Mouse (Mus musculus): ENCODE measurements around the gene Stab2. TPM values are rescaled to one million over a fixed set of nuclear protein-coding genes. Genes with fewer than 3 reads are reported as not detected.
A peak's percentile ranks its signal among the peaks of the same experiment; 100 is the strongest.

Stab2 gene
- polyA plus RNA-seq, 1 experiment from 2014 or later, result 2.6 TPM

DNA sequence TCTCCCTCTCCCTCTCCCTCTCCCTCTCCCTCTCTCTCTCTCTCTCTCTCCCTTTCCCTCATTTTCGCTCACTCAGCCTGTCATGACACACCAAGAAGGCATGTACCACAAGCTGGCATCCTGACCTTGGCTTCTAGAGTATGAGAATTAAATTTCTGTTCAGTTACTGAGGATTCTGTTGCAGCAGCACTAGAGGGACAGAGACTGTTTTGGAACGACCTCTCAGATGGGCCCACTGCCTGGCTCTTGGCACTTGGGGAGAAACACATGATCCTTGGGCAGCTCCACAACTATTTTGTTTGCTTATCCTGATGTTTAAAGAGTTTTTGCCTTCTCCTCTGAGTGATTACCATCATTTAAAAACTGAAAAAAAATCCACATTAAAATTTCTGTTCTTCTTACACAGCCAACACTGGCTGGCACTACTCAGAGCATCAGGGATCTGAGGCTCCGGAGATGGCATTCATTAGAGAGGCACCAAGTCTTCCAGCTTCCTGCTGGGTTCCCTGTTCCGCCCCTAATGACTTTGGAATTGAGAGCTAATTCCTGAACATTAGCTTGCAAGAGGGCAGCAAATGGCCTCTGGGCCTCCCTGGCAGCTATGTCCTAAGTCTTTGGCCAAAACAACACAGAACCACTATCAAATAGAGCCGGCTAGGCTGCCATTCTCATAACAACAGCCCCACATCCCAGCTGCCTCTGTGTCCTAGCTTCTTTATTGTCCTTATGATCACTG lies 127.6 kb downstream of the Stab2 start:
- no peak for ATAC-seq (replicated peaks; ENCODE audit: low FRiP score)
- no peak overlapping the region for H3K27ac ChIP-seq
- WGBS, result 60% methylated on average over 5 of the region's 5 CpGs

DNA sequence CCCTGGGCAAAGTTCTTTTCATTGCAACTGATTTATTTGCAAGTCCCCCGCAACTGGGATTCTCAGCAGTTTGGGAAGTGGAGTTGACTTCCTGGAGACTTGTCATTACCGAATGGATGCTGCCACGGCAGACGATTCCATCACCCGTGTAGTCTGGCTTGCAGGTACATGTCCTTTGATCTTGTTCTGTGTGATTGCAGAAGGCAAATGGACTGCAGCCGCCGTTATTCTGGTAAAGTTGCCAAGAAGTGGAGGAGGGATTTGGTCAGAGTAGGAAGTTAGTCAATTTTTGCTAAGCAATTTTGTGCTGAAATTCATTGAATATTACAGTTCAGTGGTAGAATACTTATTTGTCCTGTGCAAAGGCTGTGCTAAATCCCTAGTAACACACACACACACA lies 129.1 kb downstream of the Stab2 start:
- 39% methylated on average over 7 of the region's 7 CpGs for WGBS
- Histone ChIP-seq H3K4me2 (no peak overlapping the region), H3K27ac (no peak overlapping the region), H3K36me3 (no peaks in the 10 kb centered on the region), H3K9ac (no peak overlapping the region), H3K27me3 (no peaks in the 10 kb centered on the region), H3K9me3 (replicated peaks) (no peaks in the 10 kb centered on the region), H3K4me1 (no peaks in the 10 kb centered on the region), H3K4me3 (replicated peaks) (no peak overlapping the region)
- no peak for ATAC-seq (replicated peaks; ENCODE audit: low FRiP score)

More for the DNA sequence above, 127.6 kb downstream of the Stab2 start:
- no peaks in the 10 kb centered on the region for H3K27me3 ChIP-seq
- no peaks in the 10 kb centered on the region for H3K36me3 ChIP-seq
- no peak overlapping the region for H3K4me3 ChIP-seq (replicated peaks)
- H3K4me2 ChIP-seq, result no peak overlapping the region
- H3K9ac ChIP-seq, result no peak overlapping the region
- no peaks in the 10 kb centered on the region for H3K9me3 ChIP-seq (replicated peaks)
- no peaks in the 10 kb centered on the region for H3K4me1 ChIP-seq

DNA sequence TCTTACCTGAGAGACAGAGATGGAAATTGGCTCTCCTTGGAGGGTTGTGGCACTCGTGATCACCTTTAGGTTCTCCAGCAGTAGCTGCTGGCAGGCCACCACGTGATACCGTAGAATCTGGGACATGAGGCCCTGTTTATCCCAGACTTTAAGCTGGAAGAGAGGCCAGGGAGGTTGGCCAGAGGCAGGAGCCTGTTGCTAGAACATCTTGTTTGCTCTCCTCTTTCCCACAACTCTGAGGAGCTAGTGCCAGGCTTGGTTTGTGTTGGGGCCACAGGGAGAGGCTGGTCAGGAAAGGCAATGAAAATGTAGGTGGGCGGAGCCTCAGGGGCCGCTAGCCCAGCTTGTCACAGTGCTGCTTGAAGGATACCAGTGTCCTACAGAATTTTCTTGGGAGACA lies 135.2 kb downstream of the Stab2 start:
- H3K27me3 ChIP-seq, result no peaks in the 10 kb centered on the region
- 68% methylated on average over 5 of the region's 5 CpGs for WGBS
- H3K4me1 ChIP-seq, result no peaks in the 10 kb centered on the region
- no peaks in the 10 kb centered on the region for H3K9me3 ChIP-seq (replicated peaks)
- ATAC-seq (replicated peaks; ENCODE audit: low FRiP score), result no peak
- no peak overlapping the region for H3K4me2 ChIP-seq
- H3K4me3 ChIP-seq (replicated peaks), result no peak overlapping the region
- H3K9ac ChIP-seq, result no peak overlapping the region
- no peaks in the 10 kb centered on the region for H3K36me3 ChIP-seq
- no peak overlapping the region for H3K27ac ChIP-seq

DNA sequence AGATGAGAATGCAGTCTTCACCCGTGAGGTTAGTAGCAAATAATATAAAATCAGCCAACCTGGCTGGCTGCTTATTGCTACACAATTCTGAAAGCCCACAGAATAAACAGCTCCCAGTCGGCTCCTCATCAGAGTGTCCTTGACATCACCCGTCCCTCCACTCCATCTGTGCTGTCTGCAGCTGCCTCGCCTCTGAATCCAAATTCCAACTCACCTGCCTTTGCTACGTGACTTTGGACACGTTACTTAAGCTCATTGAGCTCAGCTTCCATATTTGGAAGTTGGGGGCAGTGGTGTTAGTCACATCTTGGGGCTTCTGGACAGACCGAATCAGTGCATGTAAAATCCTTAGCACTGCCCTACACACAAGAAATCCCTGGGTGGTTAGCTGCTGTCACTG lies 135.7 kb downstream of the Stab2 start:
- WGBS, result 82% methylated on average over 7 of the region's 7 CpGs

DNA sequence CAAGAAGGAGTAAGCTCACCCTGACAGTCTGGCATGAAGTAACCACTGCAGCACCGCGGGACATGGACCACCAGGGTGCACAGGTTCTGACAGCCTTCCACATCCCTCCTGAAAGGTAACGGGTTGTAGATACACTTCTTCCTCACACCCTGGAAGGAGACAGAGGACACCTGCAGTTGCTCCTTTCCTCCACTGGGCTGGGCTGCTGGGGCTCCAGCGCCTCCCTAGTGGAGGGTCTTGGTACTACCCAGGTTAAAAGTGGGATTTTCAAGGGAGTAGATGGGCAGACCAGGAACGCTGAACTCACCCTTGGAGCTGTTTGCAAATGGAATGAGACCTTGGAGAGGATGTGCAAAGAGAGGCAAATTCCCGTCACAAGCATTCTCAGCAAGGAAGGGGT lies 144.4 kb downstream of the Stab2 start:
- 90% methylated on average over 6 of the region's 6 CpGs for WGBS
- Histone ChIP-seq H3K4me1 (no peaks in the 10 kb centered on the region), H3K4me3 (replicated peaks) (no peak overlapping the region), H3K4me2 (no peak overlapping the region), H3K9ac (no peak overlapping the region), H3K27ac (no peak overlapping the region), H3K36me3 (no peaks in the 10 kb centered on the region), H3K9me3 (replicated peaks) (no peaks in the 10 kb centered on the region), H3K27me3 (no peaks in the 10 kb centered on the region)
- ATAC-seq (replicated peaks; ENCODE audit: low FRiP score), result no peak

More for the DNA sequence above, 135.7 kb downstream of the Stab2 start:
- no peak overlapping the region for H3K4me2 ChIP-seq
- H3K4me3 ChIP-seq (replicated peaks), result no peak overlapping the region
- no peaks in the 10 kb centered on the region for H3K9me3 ChIP-seq (replicated peaks)
- no peaks in the 10 kb centered on the region for H3K4me1 ChIP-seq
- ATAC-seq (replicated peaks; ENCODE audit: low FRiP score), result no peak
- no peak overlapping the region for H3K27ac ChIP-seq
- H3K36me3 ChIP-seq, result no peaks in the 10 kb centered on the region
- no peaks in the 10 kb centered on the region for H3K27me3 ChIP-seq
- H3K9ac ChIP-seq, result no peak overlapping the region

DNA sequence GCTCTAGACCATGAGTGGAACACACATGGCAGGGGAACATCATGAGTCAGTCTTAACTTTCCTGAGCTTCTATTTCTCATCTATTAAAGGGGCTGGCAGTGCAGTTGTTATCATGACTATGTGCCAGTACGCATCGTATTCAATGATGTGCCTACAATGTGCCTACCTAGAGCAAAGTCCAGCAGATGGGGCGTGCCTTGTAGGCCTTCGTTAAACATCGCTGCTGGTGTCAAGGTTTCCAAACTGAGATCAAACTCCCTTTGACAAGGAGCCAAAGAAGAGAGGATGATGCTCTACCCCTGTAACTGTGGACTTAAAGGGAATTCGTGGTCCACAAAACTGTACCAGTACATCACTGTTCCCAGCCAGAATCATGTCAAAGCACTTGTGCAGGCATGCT lies 145.3 kb downstream of the Stab2 start:
- ATAC-seq (replicated peaks; ENCODE audit: low FRiP score), result no peak
- Histone ChIP-seq H3K4me2 (no peak overlapping the region), H3K9me3 (replicated peaks) (no peaks in the 10 kb centered on the region), H3K9ac (no peak overlapping the region), H3K27me3 (no peaks in the 10 kb centered on the region), H3K4me3 (replicated peaks) (no peak overlapping the region), H3K36me3 (no peaks in the 10 kb centered on the region), H3K4me1 (no peaks in the 10 kb centered on the region), H3K27ac (no peak overlapping the region)
- 92% methylated on average over 6 of the region's 6 CpGs for WGBS

DNA sequence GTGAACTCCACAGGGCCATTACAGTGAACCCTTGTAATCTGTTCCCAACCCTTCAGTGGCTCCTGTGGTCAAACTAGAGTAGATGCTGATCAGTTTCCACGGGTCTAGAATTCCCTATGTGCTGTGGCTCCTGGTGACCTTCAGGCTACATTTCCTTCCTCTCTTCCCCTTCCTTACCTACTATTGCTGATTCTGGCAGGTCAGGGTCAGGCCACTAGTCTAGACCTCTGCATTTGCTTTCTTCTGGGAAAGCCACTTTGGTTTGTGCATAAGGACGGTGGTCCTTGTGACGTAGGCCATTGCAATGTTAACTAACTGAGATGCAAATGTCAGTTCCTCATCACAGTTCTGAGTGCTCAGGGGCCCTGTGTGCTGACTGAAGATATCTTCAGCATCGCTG lies 147.4 kb downstream of the Stab2 start:
- H3K36me3 ChIP-seq, result no peaks in the 10 kb centered on the region
- H3K9me3 ChIP-seq (replicated peaks), result no peaks in the 10 kb centered on the region
- ATAC-seq (replicated peaks; ENCODE audit: low FRiP score), result no peak
- H3K4me3 ChIP-seq (replicated peaks), result no peak overlapping the region
- no peak overlapping the region for H3K9ac ChIP-seq
- no peak overlapping the region for H3K27ac ChIP-seq
- H3K4me2 ChIP-seq, result no peak overlapping the region
- WGBS, result 78% methylated on average over 4 of the region's 4 CpGs
- H3K27me3 ChIP-seq, result no peaks in the 10 kb centered on the region
- no peaks in the 10 kb centered on the region for H3K4me1 ChIP-seq

DNA sequence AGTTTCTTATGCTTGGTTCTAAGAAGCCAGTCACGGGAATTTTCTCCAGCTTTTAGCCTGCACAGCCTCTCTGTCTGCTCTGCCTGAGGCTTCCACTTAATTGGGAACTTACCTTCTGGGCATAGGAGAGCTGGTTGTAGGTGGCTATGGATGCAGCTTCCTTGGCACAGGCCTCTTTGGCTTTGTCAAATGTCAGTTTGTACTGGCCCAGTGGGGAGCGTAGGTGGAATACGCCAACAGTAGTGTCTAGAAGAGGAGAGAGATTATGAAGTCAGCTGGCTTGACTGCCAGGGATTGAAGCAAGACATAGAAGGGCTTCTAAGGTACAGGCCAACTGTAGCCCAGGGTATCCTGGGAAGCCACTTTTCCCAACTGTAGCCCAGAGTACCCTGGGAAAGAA lies 154.4 kb downstream of the Stab2 start:
- no peaks in the 10 kb centered on the region for H3K9me3 ChIP-seq (replicated peaks)
- no peak overlapping the region for H3K27ac ChIP-seq
- H3K4me3 ChIP-seq (replicated peaks), result no peak overlapping the region
- no peak for ATAC-seq (replicated peaks; ENCODE audit: low FRiP score)
- no peak overlapping the region for H3K9ac ChIP-seq
- H3K36me3 ChIP-seq, result no peaks in the 10 kb centered on the region
- no peak overlapping the region for H3K4me2 ChIP-seq
- WGBS, result 91% methylated on average over 3 of the region's 3 CpGs
- peaks cover 8% of the 10 kb centered on the region; the same call in 1 of the 2 replicates for H3K27me3 ChIP-seq
- H3K4me1 ChIP-seq, result no peaks in the 10 kb centered on the region

DNA sequence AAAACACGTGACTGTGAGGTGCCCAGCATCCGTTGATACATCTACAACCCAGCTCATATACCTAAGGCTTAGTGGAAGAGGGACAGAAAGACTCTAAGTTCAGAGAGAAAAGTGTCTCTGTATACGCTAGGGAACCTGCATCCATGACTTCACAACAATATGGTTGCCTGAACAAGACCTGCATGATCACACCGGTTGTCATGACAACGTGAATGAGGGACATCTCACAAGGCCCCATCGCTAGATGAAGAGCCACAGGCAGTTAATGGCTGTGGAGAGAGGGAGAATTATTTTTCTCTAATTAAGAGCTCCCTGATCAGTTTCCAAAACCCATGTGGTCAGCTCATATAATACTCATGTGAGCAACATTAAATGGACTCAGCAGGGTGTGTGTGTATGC lies 155.7 kb downstream of the Stab2 start:
- 81% methylated on average over 6 of the region's 6 CpGs for WGBS
- no peaks in the 10 kb centered on the region for H3K36me3 ChIP-seq

DNA sequence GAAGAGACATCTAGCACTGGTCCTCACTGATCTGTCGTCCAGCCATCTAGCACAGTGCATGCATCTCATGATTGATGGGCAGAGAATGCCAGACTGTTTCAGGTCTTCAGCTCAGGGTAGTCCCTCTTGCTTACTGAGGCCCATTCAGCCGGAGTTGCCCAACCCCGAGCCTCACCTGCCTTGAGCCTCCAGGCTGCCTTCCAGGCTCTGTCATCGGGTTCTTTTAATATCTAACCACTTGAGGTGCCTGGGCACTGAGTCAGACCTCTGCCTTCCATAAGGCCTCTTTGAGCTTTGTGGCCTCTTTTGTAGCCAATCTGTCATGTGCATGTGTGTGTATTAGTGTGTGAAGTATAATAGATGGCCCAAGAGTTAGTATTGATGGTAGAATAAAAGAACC lies 158.3 kb downstream of the Stab2 start:
- Histone ChIP-seq H3K27me3 (peaks cover 8% of the 10 kb centered on the region; the same call in 1 of the 2 replicates), H3K9me3 (replicated peaks) (no peaks in the 10 kb centered on the region), H3K36me3 (no peaks in the 10 kb centered on the region), H3K27ac (no peak overlapping the region), H3K4me3 (replicated peaks) (no peak overlapping the region), H3K4me1 (no peaks in the 10 kb centered on the region), H3K4me2 (no peak overlapping the region), H3K9ac (no peak overlapping the region)
- no peak for ATAC-seq (replicated peaks; ENCODE audit: low FRiP score)
- 81% methylated on average over 4 of the region's 4 CpGs for WGBS

More for the DNA sequence above, 155.7 kb downstream of the Stab2 start:
- Histone ChIP-seq H3K27ac (no peak overlapping the region), H3K9ac (no peak overlapping the region), H3K4me2 (no peak overlapping the region), H3K27me3 (peaks cover 8% of the 10 kb centered on the region; the same call in 1 of the 2 replicates), H3K4me1 (no peaks in the 10 kb centered on the region), H3K9me3 (replicated peaks) (no peaks in the 10 kb centered on the region), H3K4me3 (replicated peaks) (no peak overlapping the region)
- no peak for ATAC-seq (replicated peaks; ENCODE audit: low FRiP score)

DNA sequence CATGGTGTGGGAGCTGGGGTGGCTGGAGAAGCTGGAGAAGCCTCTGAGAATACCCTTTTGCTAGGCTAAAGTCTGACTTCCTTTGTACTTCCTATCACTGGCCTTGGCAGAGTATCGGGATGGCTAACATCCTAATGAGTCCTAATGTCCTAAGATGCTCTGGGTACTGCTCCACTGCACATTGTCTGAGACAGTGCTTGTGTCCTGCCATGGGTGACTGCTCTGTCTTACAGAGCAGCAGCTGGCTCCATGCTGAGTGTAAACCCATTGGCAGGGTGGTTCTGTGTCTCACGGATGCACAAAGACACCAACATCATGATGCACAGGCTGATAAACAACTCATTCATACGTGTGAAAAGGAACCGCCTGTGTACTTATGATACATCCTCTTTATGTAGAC lies 158.7 kb downstream of the Stab2 start:
- H3K4me2 ChIP-seq, result no peak overlapping the region
- H3K4me1 ChIP-seq, result no peaks in the 10 kb centered on the region
- no peak overlapping the region for H3K4me3 ChIP-seq (replicated peaks)
- WGBS, result 78% methylated on average over 4 of the region's 4 CpGs
- no peak overlapping the region for H3K9ac ChIP-seq
- H3K9me3 ChIP-seq (replicated peaks), result no peaks in the 10 kb centered on the region
- no peak overlapping the region for H3K27ac ChIP-seq
- H3K36me3 ChIP-seq, result no peaks in the 10 kb centered on the region
- ATAC-seq (replicated peaks; ENCODE audit: low FRiP score), result peak; percentile 60
- peaks cover 8% of the 10 kb centered on the region; the same call in 1 of the 2 replicates for H3K27me3 ChIP-seq

DNA sequence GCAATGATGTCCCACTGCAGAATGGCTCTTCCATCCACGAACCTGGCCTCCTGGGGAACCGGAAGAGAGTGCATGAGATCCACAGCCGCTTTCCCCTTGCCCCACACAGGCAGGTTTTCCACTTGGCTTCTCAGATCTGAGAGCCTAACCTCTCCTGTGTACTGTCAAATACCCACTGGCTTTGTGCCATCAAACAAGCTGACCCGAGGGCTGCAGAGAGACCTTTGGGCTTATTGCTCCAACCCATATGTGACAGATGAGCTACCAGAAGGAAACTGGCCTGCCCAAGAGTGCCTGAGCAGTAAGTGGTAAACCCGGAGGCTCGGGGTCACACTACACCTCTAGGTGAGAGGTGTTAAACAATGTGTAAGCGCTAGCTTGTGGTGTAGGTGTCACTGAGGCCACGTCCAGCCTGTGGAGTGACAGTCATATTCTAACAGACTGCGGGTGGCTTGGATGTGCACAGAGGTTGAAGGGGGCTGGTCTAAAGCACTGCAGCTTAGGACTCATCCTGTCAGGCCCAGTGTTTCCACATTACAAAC lies 160.8 kb downstream of the Stab2 start:
- 60% methylated on average over 9 of the region's 9 CpGs for WGBS
- no peaks in the 10 kb centered on the region for H3K9me3 ChIP-seq (replicated peaks)
- peaks cover 8% of the 10 kb centered on the region; the same call in 1 of the 2 replicates for H3K27me3 ChIP-seq
- no peaks in the 10 kb centered on the region for H3K36me3 ChIP-seq
- no peak overlapping the region for H3K4me3 ChIP-seq (replicated peaks)
- H3K9ac ChIP-seq, result no peak overlapping the region
- H3K27ac ChIP-seq, result no peak overlapping the region
- no peak for ATAC-seq (replicated peaks; ENCODE audit: low FRiP score)
- no peaks in the 10 kb centered on the region for H3K4me1 ChIP-seq
- H3K4me2 ChIP-seq, result no peak overlapping the region

DNA sequence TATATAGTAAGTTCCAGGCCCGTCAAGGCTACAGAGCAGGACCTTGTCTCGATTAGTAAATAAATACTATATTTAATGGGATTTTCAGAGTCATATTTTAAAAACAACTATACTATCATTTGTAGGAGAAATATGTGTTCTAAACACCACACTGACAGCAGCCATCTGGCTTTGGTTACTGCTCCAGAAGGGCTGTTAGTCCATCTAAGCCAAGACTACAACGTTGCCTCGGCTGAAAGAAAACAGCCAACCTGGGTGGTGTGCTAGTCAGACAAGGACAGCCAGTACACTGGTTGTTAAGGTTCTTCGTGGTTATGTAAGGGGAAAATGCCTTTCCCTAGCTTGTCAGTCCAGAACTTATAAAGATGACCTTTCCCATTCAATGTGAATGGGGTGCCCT lies 165.2 kb downstream of the Stab2 start:
- H3K36me3 ChIP-seq, result no peaks in the 10 kb centered on the region
- H3K4me3 ChIP-seq (replicated peaks), result no peak overlapping the region
- no peaks in the 10 kb centered on the region for H3K9me3 ChIP-seq (replicated peaks)
- no peak overlapping the region for H3K9ac ChIP-seq
- 82% methylated on average over 5 of the region's 5 CpGs for WGBS
- no peaks in the 10 kb centered on the region for H3K27me3 ChIP-seq
- H3K4me2 ChIP-seq, result no peak overlapping the region
- no peak for ATAC-seq (replicated peaks; ENCODE audit: low FRiP score)
- H3K4me1 ChIP-seq, result no peaks in the 10 kb centered on the region
- no peak overlapping the region for H3K27ac ChIP-seq

All from kidney, embryonic 15.5 days (tissue).